Mouse (Mus musculus): ENCODE results near the gene Fcrl5. TPM values are rescaled to one million over a fixed set of nuclear protein-coding genes. Genes with fewer than 3 reads are reported as not detected.

Fcrl5 gene
- total and polyA plus RNA-seq, 3 experiments: 3.8 to 19.2 (median 16.9) TPM

DNA sequence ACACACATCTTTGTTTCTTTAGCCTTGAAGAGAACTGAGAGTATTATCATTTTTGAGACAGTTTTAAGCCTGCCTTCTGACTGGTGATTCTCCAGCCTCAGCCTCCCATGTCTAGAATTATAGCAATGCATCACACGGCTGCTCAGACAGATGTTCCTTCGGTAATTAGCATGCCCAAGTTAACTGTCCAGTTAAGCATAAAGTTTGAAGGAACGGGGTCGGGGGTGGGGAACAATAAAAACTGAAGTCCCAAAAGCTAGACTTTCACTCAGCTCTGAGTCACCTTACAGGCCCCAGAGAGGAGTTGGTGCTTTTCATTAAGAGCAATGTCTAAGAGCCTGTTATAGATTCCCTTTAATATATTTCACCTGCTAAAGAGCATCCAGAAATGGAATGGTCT lies 51.8 kb downstream of the Fcrl5 start:
- H3K27ac ChIP-seq (ENCODE audit: insufficient read depth, low read depth): peak overlapping the region; percentile 98
- peaks cover 9 to 40% of the 10 kb centered on the region in 2 experiments for H3K4me1 ChIP-seq (ENCODE audit: control insufficient read depth in 1 of 2, insufficient read depth in 2 of 2)
- dilution Hi-C loops (cut with MboI; ENCODE audit: extremely low pct_ligation_motif_present, extremely low pct_unique_long_range_greater_than_20kb, low sequenced_read_pairs): no loop called here
- H3K27me3 ChIP-seq (replicated peaks): no peaks in the 10 kb centered on the region
- in situ Hi-C loops (cut with MboI; ENCODE audit: low pct_ligation_motif_present, low pct_unique_long_range_greater_than_20kb, low sequenced_read_pairs): no loop called here
- TF ChIP-seq MAX (IDR thresholded peaks at IDR 0.05; ENCODE audit: low read length): peak; percentile 15
- TF ChIP-seq TBP (conservative IDR thresholded peaks at IDR 0.05; ENCODE audit: low read depth, low read length): peak; percentile 61; the same call in 1 of the 2 replicates
- no peak; the same call in 1 of the 2 replicates for TF ChIP-seq IRF4 (IDR thresholded peaks at IDR 0.05; ENCODE audit: low read depth, low read length)
- TF ChIP-seq MEF2A (IDR thresholded peaks at IDR 0.05; ENCODE audit: borderline replicate concordance, low read depth, low read length): peak; percentile 24; the same call in 1 of the 2 replicates
- no peak for TF ChIP-seq SMC3 (IDR thresholded peaks at IDR 0.05; ENCODE audit: low read depth, low read length)
- no peak for TF ChIP-seq CHD2 (IDR thresholded peaks at IDR 0.05; ENCODE audit: low read length)
- TF ChIP-seq UBTF (IDR thresholded peaks at IDR 0.05; ENCODE audit: low read depth, low read length): no peak
- no peak for TF ChIP-seq JUN (IDR thresholded peaks at IDR 0.05; ENCODE audit: insufficient read depth, low read depth, low read length)
- no peak for TF ChIP-seq BHLHE40 (IDR thresholded peaks at IDR 0.05; ENCODE audit: low read depth, low read length)
- no peak for TF ChIP-seq POLR2AphosphoS2 (IDR thresholded peaks at IDR 0.05; ENCODE audit: low read depth, low read length)
- TF ChIP-seq NELFE (IDR thresholded peaks at IDR 0.05; ENCODE audit: low read depth, low read length): no peak
- no peak for TF ChIP-seq KAT2A (IDR thresholded peaks at IDR 0.05; ENCODE audit: insufficient replicate concordance, low read length)
- TF ChIP-seq TCF12 (IDR thresholded peaks at IDR 0.05; ENCODE audit: low read depth, low read length): no peak
- no peak for TF ChIP-seq ZC3H11A (IDR thresholded peaks at IDR 0.05; ENCODE audit: low read depth, low read length)
- peak; percentile 69; the same call in 1 of the 2 replicates for TF ChIP-seq SIN3A (IDR thresholded peaks at IDR 0.05; ENCODE audit: low read length)
- no peak for TF ChIP-seq RCOR1 (conservative IDR thresholded peaks at IDR 0.05; ENCODE audit: low read depth, low read length)
- no peak for TF ChIP-seq USF2 (conservative IDR thresholded peaks at IDR 0.05; ENCODE audit: low read depth, low read length)
- TF ChIP-seq ETS1 (conservative IDR thresholded peaks at IDR 0.05; ENCODE audit: low read depth, low read length): peak; percentile 53; the same call in 1 of the 2 replicates
- H3K4me3 ChIP-seq (replicated peaks in 1 of 3; ENCODE audit: low read depth in 2 of 3, low read length in 2 of 3, poor library complexity in 1 of 3): no peak overlapping the region
- no peaks in the 10 kb centered on the region for H3K79me2 ChIP-seq (replicated peaks; ENCODE audit: control insufficient read depth, extremely low read depth, insufficient read depth, poor library complexity, severe bottlenecking)
- H3K9ac ChIP-seq (ENCODE audit: insufficient read depth, low read depth): peak overlapping the region; percentile 71
- peak overlapping the region; percentile 97 for H3K4me2 ChIP-seq (ENCODE audit: insufficient read depth, low read depth, poor library complexity, severe bottlenecking)
- peak; percentile 85 for DNase-seq (ENCODE audit: extremely low read depth)
- H3K36me3 ChIP-seq (replicated peaks in 1 of 2; ENCODE audit: control insufficient read depth in 1 of 2, insufficient read depth in 1 of 2, low read length in 1 of 2): peaks cover 0 to 5% of the 10 kb centered on the region in 2 experiments
- peaks cover 5% of the 10 kb centered on the region for H3K9me3 ChIP-seq (replicated peaks; ENCODE audit: low read length)

GRCm38 (mm10) chr3:87487911-87488310 lies 52.3 kb downstream of the Fcrl5 start:
- Histone ChIP-seq H3K9ac (ENCODE audit: insufficient read depth, low read depth) (peak overlapping the region; percentile 71), H3K79me2 (replicated peaks; ENCODE audit: control insufficient read depth, extremely low read depth, insufficient read depth, poor library complexity, severe bottlenecking) (no peaks in the 10 kb centered on the region), H3K4me3 (replicated peaks in 1 of 3; ENCODE audit: low read depth in 2 of 3, low read length in 2 of 3, poor library complexity in 1 of 3) (no peak overlapping the region), H3K27me3 (replicated peaks) (no peaks in the 10 kb centered on the region), H3K4me1 (ENCODE audit: control insufficient read depth in 1 of 2, insufficient read depth in 2 of 2) (peaks cover 9 to 40% of the 10 kb centered on the region in 2 experiments), H3K27ac (ENCODE audit: insufficient read depth, low read depth) (peak overlapping the region; percentile 99), H3K9me3 (replicated peaks; ENCODE audit: low read length) (peaks cover 5% of the 10 kb centered on the region), H3K4me2 (ENCODE audit: insufficient read depth, low read depth, poor library complexity, severe bottlenecking) (peak overlapping the region; percentile 97), H3K36me3 (replicated peaks in 1 of 2; ENCODE audit: control insufficient read depth in 1 of 2, insufficient read depth in 1 of 2, low read length in 1 of 2) (peaks cover 0 to 5% of the 10 kb centered on the region in 2 experiments)
- in situ Hi-C loops (cut with MboI; ENCODE audit: low pct_ligation_motif_present, low pct_unique_long_range_greater_than_20kb, low sequenced_read_pairs) (no loop called here), dilution Hi-C loops (cut with MboI; ENCODE audit: extremely low pct_ligation_motif_present, extremely low pct_unique_long_range_greater_than_20kb, low sequenced_read_pairs) (no loop called here)
- peak; percentile 94 for DNase-seq (ENCODE audit: extremely low read depth)
- TF ChIP-seq TBP (conservative IDR thresholded peaks at IDR 0.05; ENCODE audit: low read depth, low read length): 0 out of 2 replicates have a peak, but pooled peaks have one; percentile 51
- TF ChIP-seq NRF1 (IDR thresholded peaks at IDR 0.05; ENCODE audit: low read depth, low read length): no peak
- no peak for TF ChIP-seq UBTF (IDR thresholded peaks at IDR 0.05; ENCODE audit: low read depth, low read length)
- no peak; the same call in 1 of the 2 replicates for TF ChIP-seq ZKSCAN1 (IDR thresholded peaks at IDR 0.05; ENCODE audit: borderline replicate concordance, low read depth, low read length)
- no peak; the same call in 1 of the 2 replicates for TF ChIP-seq MAZ (IDR thresholded peaks at IDR 0.05; ENCODE audit: low read depth, low read length)
- TF ChIP-seq USF2 (conservative IDR thresholded peaks at IDR 0.05; ENCODE audit: low read depth, low read length): no peak
- no peak for TF ChIP-seq GABPA (IDR thresholded peaks at IDR 0.05; ENCODE audit: insufficient replicate concordance, low read depth, low read length)
- TF ChIP-seq POLR2A (IDR thresholded peaks at IDR 0.05; ENCODE audit: low read depth, low read length): no peak
- peak; percentile 28; the same call in 1 of the 2 replicates for TF ChIP-seq SMC3 (IDR thresholded peaks at IDR 0.05; ENCODE audit: low read depth, low read length)
- TF ChIP-seq ETS1 (conservative IDR thresholded peaks at IDR 0.05; ENCODE audit: low read depth, low read length): peak; percentile 96
- peak; percentile 96 for TF ChIP-seq TCF12 (IDR thresholded peaks at IDR 0.05; ENCODE audit: low read depth, low read length)
- no peak; the same call in 1 of the 2 replicates for TF ChIP-seq RAD21 (IDR thresholded peaks at IDR 0.05; ENCODE audit: low read depth, low read length)
- peak; percentile 80 for TF ChIP-seq JUN (IDR thresholded peaks at IDR 0.05; ENCODE audit: insufficient read depth, low read depth, low read length)
- TF ChIP-seq E2F4 (IDR thresholded peaks at IDR 0.05; ENCODE audit: insufficient replicate concordance, low read depth, low read length): no peak
- TF ChIP-seq MAX (IDR thresholded peaks at IDR 0.05; ENCODE audit: low read length): peak; percentile 23; the same call in 1 of the 2 replicates
- peak; percentile 99 for TF ChIP-seq IRF4 (IDR thresholded peaks at IDR 0.05; ENCODE audit: low read depth, low read length)
- TF ChIP-seq POLR2AphosphoS2 (IDR thresholded peaks at IDR 0.05; ENCODE audit: low read depth, low read length): peak; percentile 51; the same call in 1 of the 2 replicates
- no peak for TF ChIP-seq ZC3H11A (IDR thresholded peaks at IDR 0.05; ENCODE audit: low read depth, low read length)
- TF ChIP-seq EP300 (IDR thresholded peaks at IDR 0.05; ENCODE audit: low read length): peak; percentile 99
- TF ChIP-seq ZMIZ1 (IDR thresholded peaks at IDR 0.05; ENCODE audit: low read depth, low read length): no peak
- peak; percentile 97 for TF ChIP-seq CHD2 (IDR thresholded peaks at IDR 0.05; ENCODE audit: low read length)
- peak; percentile 35; the same call in 1 of the 2 replicates for TF ChIP-seq ZNF384 (IDR thresholded peaks at IDR 0.05; ENCODE audit: low read depth, low read length)
- peak; percentile 95 for TF ChIP-seq RCOR1 (conservative IDR thresholded peaks at IDR 0.05; ENCODE audit: low read depth, low read length)
- peak; percentile 86 for TF ChIP-seq BHLHE40 (IDR thresholded peaks at IDR 0.05; ENCODE audit: low read depth, low read length)

Measured in CH12.LX (cell line).